In the genomic region with DNA sequence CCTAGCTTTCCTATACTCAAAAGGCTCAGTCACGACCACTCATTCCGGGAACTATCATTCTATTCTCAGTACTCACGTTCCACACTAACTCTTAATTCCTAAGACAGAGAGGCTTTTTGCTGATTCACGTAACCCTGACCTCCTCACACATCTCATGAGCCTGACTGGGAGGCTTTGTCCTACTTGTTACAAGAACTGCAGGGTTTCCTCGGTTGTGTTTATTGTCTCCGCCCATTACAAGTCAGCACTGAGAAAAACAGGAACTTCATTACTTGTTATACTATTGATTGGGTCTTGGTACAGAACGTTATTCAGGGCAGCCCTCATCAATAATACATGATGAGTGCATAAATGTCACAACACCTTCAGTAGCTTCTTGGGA, we compare ENCODE assay signal across 21 mouse cellular contexts. TPM values are rescaled to one million over a fixed set of nuclear protein-coding genes. Genes with fewer than 3 reads are reported as not detected.
DNase-seq lines count a peak whose midpoint lies in the region; ATAC-seq lines count a peak whose summit lies in the region.
"Had no signal": no experiment of that assay in that cellular context is flagged by ENCODE, and none has a peak within 500 bp of the region (broad histone marks: within the 10 kb centered on the region; RNA-seq: fewer than 3 reads in every experiment).

No protein-coding gene starts in this region.

- no peaks in the 10 kb centered on the region for H3K9me3 ChIP-seq in hindbrain, embryonic 16.5 days (ENCODE audit: control insufficient read depth, low read length)
- H3K9me3 ChIP-seq: embryonic facial prominence, embryonic 10.5 days; heart, embryonic 13.5 days; hindbrain, embryonic 15.5 days; neural tube, embryonic 13.5 days had no signal

- H3K4me1 ChIP-seq in hindbrain, embryonic 16.5 days (ENCODE audit: control insufficient read depth, insufficient read depth, low read depth, low read length) = no peaks in the 10 kb centered on the region
- H3K4me1 ChIP-seq: embryonic facial prominence, embryonic 10.5 days; heart, embryonic 13.5 days; hindbrain, embryonic 15.5 days had no signal

- peak; percentile 77 for ATAC-seq in megakaryocyte, adult 5-6 weeks (ENCODE audit: poor library complexity, severe bottlenecking)
- no peak for ATAC-seq in hindbrain, embryonic 16.5 days
- ATAC-seq in inflammation-experienced regulatory T-cells, adult 6 months = no peak
- ATAC-seq: forebrain, embryonic 14.5 days had no signal

- no peak overlapping the region for H3K4me2 ChIP-seq in hindbrain, embryonic 16.5 days (ENCODE audit: low read length)
- H3K4me2 ChIP-seq: heart, embryonic 13.5 days; hindbrain, embryonic 15.5 days; neural tube, embryonic 13.5 days had no signal

- H3K27ac ChIP-seq in hindbrain, embryonic 16.5 days (ENCODE audit: low read depth, low read length) = no peak overlapping the region
- H3K27ac ChIP-seq: embryonic facial prominence, embryonic 10.5 days; heart, embryonic 13.5 days; hindbrain, embryonic 15.5 days; neural tube, embryonic 13.5 days had no signal

- peak; percentile 52 for DNase-seq in adrenal gland, adult 2 months
- DNase-seq in adrenal gland, postnatal 4 days (ENCODE audit: low spot score in 2 of 2) = no peak
- DNase-seq in B cell, adult 2 months = peak; percentile 18 to 31
- peak; percentile 81 for DNase-seq in R1 (ENCODE audit: low read depth, low spot score)
- DNase-seq in frontal cortex, postnatal 25 days (ENCODE audit: low spot score in 2 of 2) = no peak
- DNase-seq: cerebellum, adult 11-12 months; cerebellum, postnatal 36 days; heart, postnatal 36 days; kidney, adult 2 months; kidney, postnatal 36 days; retina, postnatal 1 day; thymus, postnatal 4 days had no signal

- 41% methylated on average over 7 of the region's 7 CpGs for WGBS in hindbrain, embryonic 16.5 days

- H3K4me3 ChIP-seq in hindbrain, embryonic 16.5 days (ENCODE audit: low read length) = no peak overlapping the region
- H3K4me3 ChIP-seq: embryonic facial prominence, embryonic 10.5 days; heart, embryonic 13.5 days; hindbrain, embryonic 15.5 days; neural tube, embryonic 13.5 days had no signal

- no peaks in the 10 kb centered on the region for H3K36me3 ChIP-seq in hindbrain, embryonic 16.5 days (ENCODE audit: control insufficient read depth, insufficient read depth, low read length)
- H3K36me3 ChIP-seq: heart, embryonic 13.5 days; hindbrain, embryonic 15.5 days; neural tube, embryonic 13.5 days had no signal

- no peaks in the 10 kb centered on the region for H3K27me3 ChIP-seq in hindbrain, embryonic 16.5 days (replicated peaks; ENCODE audit: control insufficient read depth, insufficient read depth, low read length)
- H3K27me3 ChIP-seq: CH12.LX; heart, embryonic 13.5 days; hindbrain, embryonic 15.5 days; neural tube, embryonic 13.5 days had no signal

- H3K9ac ChIP-seq in hindbrain, embryonic 16.5 days (ENCODE audit: low read depth, low read length) = no peak overlapping the region
- H3K9ac ChIP-seq: heart, embryonic 13.5 days; hindbrain, embryonic 15.5 days; neural tube, embryonic 13.5 days had no signal

RNA-seq across cellular contexts. Expression of gene Kcnmb4, which starts 39.6 kb away (rescaled TPM):
- 1 to 10 TPM in 1 of 2 experiments, under 1 TPM in 1; 0.49 to 6.7 TPM for total RNA-seq in adrenal gland, adult 2 months (2021)
- polyA plus RNA-seq in adrenal gland, adult 2 months (2012; rRNA removed) = 2.5 and 22.9 TPM in 2 replicates
- total RNA-seq in adrenal gland, postnatal 4 days (2021) = 1 to 10 TPM; 8.0 to 8.7 TPM
- not detected in 2 replicates for total RNA-seq in megakaryocyte, adult 5-6 weeks (2015)
- total RNA-seq in megakaryocyte, adult 5-6 weeks (2017) = not detected in 2 replicates
- polyA plus RNA-seq in hindbrain, embryonic 16.5 days (2015; fragmentation: Nextera tagmentation; extraction: Ambion mirVana) = 28.3 and 30.9 TPM in 2 replicates
- polyA plus RNA-seq in inflammation-experienced regulatory T-cells, adult 6 months (2017; shearing (Covaris generic)) = 1 to 10 TPM; 1.6 to 2.1 (median 1.9) TPM

Comparison
In these comparisons a context has a peak if more than half of its experiments do, and no peak if none do; other contexts are left out.
1. DNase-seq: peak in adrenal gland, adult 2 months (single experiment), B cell, adult 2 months (2 of 2) and R1 (single experiment); none in adrenal gland, postnatal 4 days (0 of 2) and frontal cortex, postnatal 25 days (0 of 2).